Mouse (Mus musculus) liver, embryonic 12.5 days (tissue): ENCODE data around the gene Cdc42se1. TPM values are rescaled to one million over a fixed set of nuclear protein-coding genes. Genes with fewer than 3 reads are reported as not detected.

Experiments used
- ATAC-seq: fragments of 200-750 bp; cut with Nextera tagmentation; 2 replicates; pipeline ENCODE4 v1.8.0; 2017; ENCODE audit warnings: moderate number of reproducible peaks, mild to moderate bottlenecking, moderate library complexity
- H3K27ac ChIP-seq: fragments of 300-500 bp; sonication (generic); 2 replicates; pipeline ENCODE4 v1.5.1; 2016; ENCODE audit warnings: mild to moderate bottlenecking
- H3K27me3 ChIP-seq: fragments of 300-500 bp; sonication (generic); replicated peaks from 2 replicates; pipeline ENCODE4 v1.6.1; 2016; ENCODE audit warnings: mild to moderate bottlenecking, moderate library complexity
- H3K36me3 ChIP-seq: fragments of 300-500 bp; sonication (generic); 2 replicates; pipeline ENCODE4 v1.6.1; 2016; ENCODE audit warnings: mild to moderate bottlenecking, moderate library complexity
- H3K4me1 ChIP-seq: fragments of 300-500 bp; sonication (generic); 2 replicates; pipeline ENCODE4 v1.6.1; 2016
- H3K4me2 ChIP-seq: fragments of 300-500 bp; sonication (generic); 2 replicates; pipeline ENCODE4 v1.6.1; 2016; ENCODE audit warnings: mild to moderate bottlenecking, moderate library complexity
- H3K4me3 ChIP-seq: fragments of 300-500 bp; sonication (generic); 2 replicates; pipeline ENCODE4 v1.5.1; 2016; ENCODE audit warnings: mild to moderate bottlenecking, moderate library complexity
- H3K9ac ChIP-seq: fragments of 300-500 bp; sonication (generic); 2 replicates; pipeline ENCODE4 v1.6.1; 2016; ENCODE audit warnings: mild to moderate bottlenecking, moderate library complexity
- H3K9me3 ChIP-seq: fragments of 300-500 bp; sonication (generic); replicated peaks from 2 replicates; pipeline ENCODE4 v1.6.1; 2016; ENCODE audit warnings: mild to moderate bottlenecking, moderate library complexity
- WGBS: fragments of 180-500 bp; shearing (Covaris S2); methylation state at CpG from one replicate; pipeline ENCODE4 v1.1.7; 2016; ENCODE audit not compliant: insufficient replicate concordance; 5-methylcytosine and 5-hydroxymethylcytosine counted together
- polyA plus RNA-seq: library from polyadenylated mRNA; unstranded; fragments of >200 nt; fragmentation: Nextera tagmentation; extraction: Ambion mirVana; gene quantifications from 2 replicates; pipeline ENCODE4 v1.2.1, GENCODE M21; 2016

Cdc42se1 gene
- polyA plus RNA-seq, 1 experiment from 2014 or later: 60.9 TPM

- Histone ChIP-seq H3K27me3 (no peaks in the 10 kb centered on the region), H3K4me1 (peaks cover 12% of the 10 kb centered on the region), H3K36me3 (peaks cover 35% of the 10 kb centered on the region), H3K9me3 (no peaks in the 10 kb centered on the region), H3K27ac (0 out of 2 replicates have a peak overlapping the region, but pooled peaks have one; percentile 1), H3K4me2 (peak overlapping the region; percentile 46; the same call in 1 of the 2 replicates), H3K9ac (no peak overlapping the region), H3K4me3 (no peak overlapping the region)
- 75% methylated on average over 12 of the region's 12 CpGs for WGBS
- no peak for ATAC-seq
Observed at GRCm38 (mm10) chr3:95239971-95240370, 11.4 kb downstream of the Cdc42se1 start.

GRCm38 (mm10) chr3:95240900-95241299, 12.4 kb downstream of the Cdc42se1 start:
- H3K36me3 ChIP-seq: peaks cover 26% of the 10 kb centered on the region
- peaks cover 12% of the 10 kb centered on the region for H3K4me1 ChIP-seq
- 41% methylated on average over 17 of the region's 17 CpGs for WGBS
- no peak overlapping the region for H3K4me3 ChIP-seq
- no peaks in the 10 kb centered on the region for H3K9me3 ChIP-seq
- ATAC-seq: no peak
- no peaks in the 10 kb centered on the region for H3K27me3 ChIP-seq
- H3K27ac ChIP-seq: no peak overlapping the region
- H3K4me2 ChIP-seq: peak overlapping the region; percentile 46
- H3K9ac ChIP-seq: peak overlapping the region; percentile 45

- ATAC-seq: no peak
- H3K36me3 ChIP-seq: peaks cover 20% of the 10 kb centered on the region
Observed at GRCm38 (mm10) chr3:95241498-95241897, 13.0 kb downstream of the Cdc42se1 start, which contains the start of gene Gm128. TSS of gene Gm128 (minus strand) at chr3:95241598.

GRCm38 (mm10) chr3:95243086-95243485, 14.6 kb downstream of the Cdc42se1 start:
- H3K27ac ChIP-seq: no peak overlapping the region
- H3K4me3 ChIP-seq: no peak overlapping the region
- no peaks in the 10 kb centered on the region for H3K27me3 ChIP-seq
- ATAC-seq: no peak
- no peaks in the 10 kb centered on the region for H3K9me3 ChIP-seq
- peaks cover 26% of the 10 kb centered on the region for H3K4me1 ChIP-seq
- peaks cover 4% of the 10 kb centered on the region for H3K36me3 ChIP-seq
- no peak overlapping the region for H3K4me2 ChIP-seq
- 80% methylated on average over 2 of the region's 2 CpGs for WGBS
- H3K9ac ChIP-seq: no peak overlapping the region

More at GRCm38 (mm10) chr3:95241498-95241897, 13.0 kb downstream of the Cdc42se1 start, which contains the start of gene Gm128:
- WGBS: 76% methylated on average over 7 of the region's 7 CpGs
- H3K9me3 ChIP-seq: no peaks in the 10 kb centered on the region
- no peak within 1 kb of the TSS for H3K27ac ChIP-seq
- peak within 1 kb of the TSS; percentile 45 for H3K9ac ChIP-seq
- H3K4me1 ChIP-seq: peaks cover 15% of the 10 kb centered on the region
- H3K27me3 ChIP-seq: no peaks in the 10 kb centered on the region
- peak within 1 kb of the TSS; percentile 46 for H3K4me2 ChIP-seq
- H3K4me3 ChIP-seq: no peak within 1 kb of the TSS

- Histone ChIP-seq H3K4me1 (peaks cover 19% of the 10 kb centered on the region), H3K4me3 (no peak overlapping the region), H3K9me3 (no peaks in the 10 kb centered on the region), H3K9ac (no peak overlapping the region), H3K36me3 (no peaks in the 10 kb centered on the region; the same call in 1 of the 2 replicates), H3K27me3 (no peaks in the 10 kb centered on the region), H3K4me2 (no peak overlapping the region), H3K27ac (peak overlapping the region; percentile 32; the same call in 1 of the 2 replicates)
- no peak for ATAC-seq
- 68% methylated on average over 5 of the region's 5 CpGs for whole genome bisulfite sequencing
Observed at GRCm38 (mm10) chr3:95246465-95247231, 18.1 kb downstream of the Cdc42se1 start.

- no peaks in the 10 kb centered on the region for H3K9me3 ChIP-seq
- H3K27ac ChIP-seq: no peak overlapping the region
- no peak overlapping the region for H3K4me3 ChIP-seq
- 40% methylated on average over 1 of the region's 1 CpGs for WGBS
- H3K4me2 ChIP-seq: no peak overlapping the region
- peaks cover 19% of the 10 kb centered on the region for H3K4me1 ChIP-seq
- ATAC-seq: no peak
- H3K27me3 ChIP-seq: no peaks in the 10 kb centered on the region
- no peak overlapping the region for H3K9ac ChIP-seq
- H3K36me3 ChIP-seq: peaks cover under 1% of the 10 kb centered on the region
Observed at GRCm38 (mm10) chr3:95247660-95248336, 19.3 kb downstream of the Cdc42se1 start.

- Histone ChIP-seq H3K9ac (no peak overlapping the region), H3K9me3 (no peaks in the 10 kb centered on the region), H3K27me3 (no peaks in the 10 kb centered on the region), H3K4me1 (peaks cover 19% of the 10 kb centered on the region), H3K4me3 (no peak overlapping the region), H3K27ac (no peak overlapping the region), H3K4me2 (no peak overlapping the region), H3K36me3 (peaks cover 22% of the 10 kb centered on the region)
- ATAC-seq: no peak
- 71% methylated on average over 5 of the region's 5 CpGs for WGBS
Observed at GRCm38 (mm10) chr3:95250361-95250760, 21.8 kb downstream of the Cdc42se1 start.

- Histone ChIP-seq H3K27ac (no peak within 1 kb of the TSS), H3K36me3 (peaks cover 28% of the 10 kb centered on the region), H3K4me2 (no peak within 1 kb of the TSS), H3K4me3 (no peak within 1 kb of the TSS), H3K9ac (no peak within 1 kb of the TSS), H3K27me3 (no peaks in the 10 kb centered on the region), H3K4me1 (peaks cover 19% of the 10 kb centered on the region), H3K9me3 (no peaks in the 10 kb centered on the region)
- ATAC-seq: no peak
- 49% methylated on average over 7 of the region's 7 CpGs for WGBS
Observed at GRCm38 (mm10) chr3:95250783-95251424, 22.4 kb downstream of the Cdc42se1 start, which contains the start of gene Bnipl. TSS of gene Bnipl (minus strand) at chr3:95251193.

- no peaks in the 10 kb centered on the region for H3K9me3 ChIP-seq
- H3K4me3 ChIP-seq: no peak overlapping the region
- H3K4me2 ChIP-seq: no peak overlapping the region
- no peak for ATAC-seq
- no peak overlapping the region for H3K9ac ChIP-seq
- peaks cover 84% of the 10 kb centered on the region for H3K36me3 ChIP-seq
- WGBS: 78% methylated on average over 5 of the region's 5 CpGs
- no peaks in the 10 kb centered on the region for H3K27me3 ChIP-seq
- no peaks in the 10 kb centered on the region for H3K4me1 ChIP-seq
- no peak overlapping the region for H3K27ac ChIP-seq
Observed at GRCm38 (mm10) chr3:95256931-95257330, 28.4 kb downstream of the Cdc42se1 start.

- 82% methylated on average over 4 of the region's 4 CpGs for WGBS
- Histone ChIP-seq H3K9ac (no peak overlapping the region), H3K27ac (no peak overlapping the region), H3K9me3 (no peaks in the 10 kb centered on the region), H3K36me3 (peaks cover 82% of the 10 kb centered on the region), H3K4me2 (no peak overlapping the region), H3K4me1 (peaks cover 12% of the 10 kb centered on the region), H3K27me3 (no peaks in the 10 kb centered on the region), H3K4me3 (no peak overlapping the region)
- ATAC-seq: no peak
Observed at GRCm38 (mm10) chr3:95261975-95262374, 33.4 kb downstream of the Cdc42se1 start.

GRCm38 (mm10) chr3:95263089-95263739, 34.7 kb downstream of the Cdc42se1 start:
- no peaks in the 10 kb centered on the region for H3K27me3 ChIP-seq
- peaks cover 83% of the 10 kb centered on the region for H3K36me3 ChIP-seq
- peaks cover 12% of the 10 kb centered on the region for H3K4me1 ChIP-seq
- peak; percentile 80 for ATAC-seq
- no peak overlapping the region for H3K9ac ChIP-seq
- no peak overlapping the region for H3K4me3 ChIP-seq
- H3K9me3 ChIP-seq: no peaks in the 10 kb centered on the region
- WGBS: 39% methylated on average over 11 of the region's 11 CpGs
- H3K4me2 ChIP-seq: no peak overlapping the region
- H3K27ac ChIP-seq: peak overlapping the region; percentile 40; the same call in 1 of the 2 replicates
